Comparison of ENCODE assay signal across 26 mouse cellular contexts in genomic region chr4:63346659-63347058, GRCm38 (mm10). TPM values are rescaled to one million over a fixed set of nuclear protein-coding genes. Genes with fewer than 3 reads are reported as not detected.
"Had no signal": no experiment of that assay in that cellular context is flagged by ENCODE, and none has a peak within 500 bp of the region (broad histone marks: within the 10 kb centered on the region; RNA-seq: fewer than 3 reads in every experiment).

No protein-coding gene starts in this region.

- H3K4me3 ChIP-seq: midbrain, embryonic 10.5 days; midbrain, embryonic 12.5 days; myocyte; neural tube, embryonic 13.5 days; neural tube, embryonic 15.5 days had no signal

- H3K27me3 ChIP-seq: midbrain, embryonic 12.5 days; neural tube, embryonic 13.5 days; neural tube, embryonic 15.5 days had no signal

- H3K27ac ChIP-seq: midbrain, embryonic 10.5 days; midbrain, embryonic 12.5 days; neural tube, embryonic 13.5 days; neural tube, embryonic 15.5 days had no signal

- ATAC-seq: midbrain, embryonic 16.5 days had no signal

- H3K9me3 ChIP-seq: midbrain, embryonic 10.5 days; midbrain, embryonic 12.5 days; neural tube, embryonic 13.5 days; neural tube, embryonic 15.5 days had no signal

- H3K4me2 ChIP-seq: lung, embryonic 14.5 days; midbrain, embryonic 12.5 days; neural tube, embryonic 13.5 days; neural tube, embryonic 15.5 days had no signal

- H3K9ac ChIP-seq: lung, embryonic 14.5 days; midbrain, embryonic 12.5 days; neural tube, embryonic 13.5 days; neural tube, embryonic 15.5 days had no signal

- H3K36me3 ChIP-seq: midbrain, embryonic 10.5 days; midbrain, embryonic 12.5 days; neural tube, embryonic 13.5 days; neural tube, embryonic 15.5 days had no signal

- H3K4me1 ChIP-seq: midbrain, embryonic 10.5 days; midbrain, embryonic 12.5 days; neural tube, embryonic 13.5 days; neural tube, embryonic 15.5 days had no signal

- DNase-seq: lung, adult 18-20 months; lung, embryonic 14.5 days; lung, postnatal 10 days; midbrain, embryonic 14.5 days; retina, postnatal 1 day; right cerebral cortex, adult 18-20 months; right cerebral cortex, postnatal 25 days; right cerebral cortex, postnatal 4 days; spleen, adult 18-20 months; thymus, adult 18-20 months; thymus, postnatal 14 days; thymus, postnatal 36 days had no signal

RNA-seq across cellular contexts. Expression of gene Orm1, which starts 2.3 kb away (rescaled TPM):
- polyA plus RNA-seq: lung, embryonic 14.5 days; lung, embryonic 16.5 days; midbrain, embryonic 10.5 days; midbrain, embryonic 12.5 days; midbrain, embryonic 14.5 days; midbrain, embryonic 16.5 days; myocyte; neural tube, embryonic 11.5 days; neural tube, embryonic 13.5 days; neural tube, embryonic 15.5 days; small intestine, adult 2 months; stomach, embryonic 14.5 days had no signal

RNA-seq across cellular contexts. Expression of gene Orm3, which starts 9.3 kb away (rescaled TPM):
- total RNA-seq: megakaryocyte, adult 5-6 weeks; megakaryocyte-erythroid progenitor cell, adult 5-6 weeks had no signal
- polyA plus RNA-seq: lung, embryonic 14.5 days; lung, embryonic 16.5 days; midbrain, embryonic 10.5 days; midbrain, embryonic 12.5 days; midbrain, embryonic 14.5 days; midbrain, embryonic 16.5 days; neural tube, embryonic 11.5 days; neural tube, embryonic 13.5 days; neural tube, embryonic 15.5 days; small intestine, adult 2 months; stomach, embryonic 14.5 days; stomach, embryonic 16.5 days; thymus, postnatal 0 days had no signal

RNA-seq across cellular contexts. Expression of gene Orm2, which starts 15.6 kb away (rescaled TPM):
- total RNA-seq: megakaryocyte, adult 5-6 weeks; megakaryocyte-erythroid progenitor cell, adult 5-6 weeks had no signal
- polyA plus RNA-seq: lung, embryonic 14.5 days; lung, embryonic 16.5 days; midbrain, embryonic 10.5 days; midbrain, embryonic 12.5 days; midbrain, embryonic 14.5 days; midbrain, embryonic 16.5 days; myocyte; neural tube, embryonic 11.5 days; neural tube, embryonic 13.5 days; neural tube, embryonic 15.5 days; small intestine, adult 2 months; stomach, embryonic 14.5 days; stomach, embryonic 16.5 days had no signal
